Mouse (Mus musculus) MEL-GATA-1-ER (cell line): ENCODE data around the gene 2700081O15Rik.

Experiments used
- DNase-seq: peaks from one replicate; pipeline ENCODE4 v3.0.0-alpha.2; 2012; ENCODE audit warnings: low read depth; ENCODE audit errors: extremely low read depth

Gene 2700081O15Rik

DNA sequence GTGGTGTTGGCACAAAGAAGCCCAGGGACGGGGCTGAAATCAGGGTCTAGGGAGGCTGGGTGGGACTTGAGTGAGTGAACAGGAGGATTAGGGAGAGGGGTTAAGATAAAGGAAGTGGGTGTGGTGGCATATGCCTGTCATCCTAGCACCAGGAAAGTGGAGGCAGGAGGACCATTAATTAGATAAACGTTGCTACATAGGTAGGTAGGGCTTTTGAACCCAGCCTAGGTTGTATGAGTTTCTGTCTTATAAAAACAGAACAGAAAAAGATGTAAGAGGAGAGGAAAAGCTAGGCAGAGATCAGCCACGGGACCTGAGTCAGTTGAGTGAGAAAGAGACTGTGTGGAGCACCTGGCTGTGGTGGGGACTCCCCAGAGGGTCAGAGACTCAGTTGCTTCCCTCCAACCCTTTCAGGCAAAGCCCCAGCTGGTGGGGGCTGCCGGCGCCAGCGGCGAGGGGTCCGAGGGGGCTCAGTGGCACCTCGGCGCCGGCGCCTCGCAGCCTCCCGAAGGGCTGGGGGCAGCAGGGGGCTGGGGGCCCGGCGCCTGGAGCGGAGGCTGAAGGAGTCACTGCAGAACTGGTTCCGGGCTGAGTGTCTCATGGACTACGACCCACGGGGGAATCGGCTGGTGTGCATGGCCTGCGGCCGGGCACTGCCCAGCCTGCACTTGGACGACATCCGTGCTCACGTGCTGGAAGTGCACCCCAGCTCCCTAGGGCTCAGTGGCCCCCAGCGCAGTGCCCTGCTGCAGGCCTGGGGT, 3.6 kb downstream of the 2700081O15Rik start:
- no peak for DNase-seq

DNA sequence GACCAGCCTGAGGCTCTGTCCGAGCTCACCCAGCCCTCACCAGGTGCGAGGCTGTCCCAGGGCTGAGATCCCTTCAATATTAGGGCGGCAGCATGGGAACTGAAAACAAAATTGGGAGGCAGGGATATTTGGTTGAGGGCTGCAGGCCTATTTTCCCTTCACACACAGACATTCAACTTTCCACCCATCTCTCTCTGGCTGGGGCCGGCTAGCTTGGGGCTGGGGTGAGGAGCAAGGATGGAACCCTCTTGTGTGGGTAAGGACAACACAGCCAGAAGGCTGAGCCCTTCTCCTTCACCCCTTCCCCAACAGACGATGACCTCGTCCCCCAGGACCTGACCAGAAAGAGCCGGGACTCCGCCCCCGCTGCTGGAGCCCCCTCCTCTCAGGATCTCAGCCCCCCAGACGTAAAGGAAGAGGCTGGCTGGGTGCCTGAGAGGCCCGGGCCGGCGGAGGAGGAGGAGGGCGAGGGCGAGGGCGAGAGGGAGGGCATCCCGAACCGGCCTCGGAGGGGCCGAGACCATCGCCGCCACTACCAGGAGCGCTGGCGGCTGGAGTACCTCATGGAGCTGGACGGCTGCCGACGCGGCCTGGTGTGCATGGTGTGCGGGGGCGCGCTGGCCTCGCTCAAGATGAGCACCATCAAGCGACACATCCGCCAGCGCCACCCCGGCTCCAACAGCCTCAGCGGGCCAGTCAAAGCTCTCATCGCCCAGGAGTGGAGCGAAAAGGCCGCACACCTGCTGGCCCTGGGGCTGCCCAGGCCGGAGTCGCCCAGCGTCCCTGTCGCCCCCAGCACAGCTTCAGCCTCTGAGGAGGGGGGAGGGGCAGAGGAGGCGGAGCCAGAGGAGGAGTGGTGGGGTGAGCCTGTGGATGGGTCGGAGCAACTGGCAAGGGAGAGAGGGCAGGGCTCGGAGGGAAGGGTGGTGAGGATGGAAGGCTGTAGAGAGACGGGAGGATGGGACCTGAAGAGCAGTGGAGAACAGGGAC, 4.5 kb downstream of the 2700081O15Rik start:
- no peak for DNase-seq

DNA sequence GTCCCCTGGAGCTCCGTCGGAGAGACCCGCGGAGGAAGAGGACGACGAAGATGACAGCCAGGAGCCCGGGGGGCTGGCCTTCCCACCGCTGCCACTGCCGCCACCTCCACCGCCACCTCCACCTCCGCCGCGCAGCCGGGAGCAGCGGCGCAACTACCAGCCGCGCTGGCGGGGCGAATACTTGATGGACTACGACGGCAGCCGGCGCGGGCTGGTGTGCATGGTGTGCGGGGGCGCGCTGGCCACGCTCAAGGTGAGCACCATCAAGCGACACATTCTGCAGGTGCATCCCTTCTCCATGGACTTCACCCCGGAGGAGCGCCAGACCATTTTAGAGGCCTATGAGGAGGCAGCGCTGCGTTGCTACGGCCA, 5.2 kb downstream of the 2700081O15Rik start:
- no peak for DNase-seq

DNA sequence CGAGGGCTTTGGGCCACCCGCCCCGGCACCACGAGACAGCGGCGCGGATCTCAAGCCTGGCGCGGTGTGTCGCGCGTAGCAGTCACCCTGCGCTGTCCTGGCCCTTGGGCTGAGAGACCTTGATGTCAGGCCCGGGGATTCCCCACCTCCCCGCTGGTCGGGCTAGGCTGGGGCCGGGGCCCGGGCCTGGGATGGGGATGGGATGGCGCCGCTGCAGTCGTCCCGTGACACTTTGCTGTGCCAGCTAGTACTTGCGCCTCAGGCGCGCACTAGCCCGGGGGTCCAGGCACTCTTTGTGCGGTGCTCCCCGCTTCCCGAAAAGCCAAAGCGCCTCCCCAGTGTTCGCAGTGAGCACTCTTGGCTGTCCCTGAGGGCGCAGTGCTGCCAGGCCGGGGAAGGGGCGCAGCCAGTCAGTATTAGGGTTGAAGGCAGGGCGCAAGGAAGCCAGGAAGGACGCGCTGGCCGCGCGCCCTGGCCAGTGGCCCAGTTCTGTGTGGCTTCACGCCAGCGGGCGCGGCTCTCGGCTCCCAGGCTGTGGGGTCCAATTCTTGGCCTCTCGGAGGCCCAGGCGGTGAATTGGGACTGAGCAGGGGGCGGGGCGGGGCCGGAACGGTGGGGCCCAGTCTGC, 5.7 kb downstream of the 2700081O15Rik start:
- DNase-seq: no peak

DNA sequence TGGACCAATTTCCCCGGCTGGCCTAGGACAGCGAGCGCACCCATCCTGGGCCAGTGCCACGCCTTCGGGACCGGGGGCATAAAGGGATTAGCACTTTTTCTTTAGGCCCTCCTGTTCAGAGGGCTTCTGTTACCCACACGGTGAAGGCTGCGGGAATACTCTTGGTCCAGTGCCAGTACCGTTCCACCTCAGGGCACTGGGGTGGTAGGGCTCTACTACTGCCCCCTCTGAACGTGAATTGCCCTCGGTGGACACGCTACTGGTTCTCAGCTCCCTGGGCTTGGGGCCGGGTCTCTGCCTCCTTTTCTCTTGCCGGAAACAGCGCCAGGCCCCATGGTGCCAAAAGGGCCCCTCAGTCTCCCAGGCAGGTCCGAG, 6.2 kb downstream of the 2700081O15Rik start:
- no peak for DNase-seq

DNA sequence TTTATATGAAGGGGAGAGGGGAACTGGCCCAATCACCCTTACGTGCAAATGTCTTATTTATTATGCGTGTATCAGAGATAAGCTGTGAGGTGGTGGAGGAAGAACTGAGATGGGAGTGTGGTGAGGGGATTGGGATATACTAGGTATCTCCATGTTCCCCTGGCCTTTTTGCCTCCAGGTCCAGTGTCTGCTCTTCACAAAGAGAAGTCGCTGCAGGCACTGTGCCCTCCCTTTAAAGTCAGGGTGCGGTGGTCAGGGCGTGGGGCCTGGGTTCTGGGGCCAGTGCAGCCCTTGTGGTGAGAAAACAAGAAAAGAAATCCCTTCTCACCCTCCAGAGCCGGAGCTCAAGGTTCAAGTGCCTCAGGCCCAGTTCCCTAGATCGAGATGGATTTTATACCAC, 6.7 kb downstream of the 2700081O15Rik start:
- DNase-seq: no peak

DNA sequence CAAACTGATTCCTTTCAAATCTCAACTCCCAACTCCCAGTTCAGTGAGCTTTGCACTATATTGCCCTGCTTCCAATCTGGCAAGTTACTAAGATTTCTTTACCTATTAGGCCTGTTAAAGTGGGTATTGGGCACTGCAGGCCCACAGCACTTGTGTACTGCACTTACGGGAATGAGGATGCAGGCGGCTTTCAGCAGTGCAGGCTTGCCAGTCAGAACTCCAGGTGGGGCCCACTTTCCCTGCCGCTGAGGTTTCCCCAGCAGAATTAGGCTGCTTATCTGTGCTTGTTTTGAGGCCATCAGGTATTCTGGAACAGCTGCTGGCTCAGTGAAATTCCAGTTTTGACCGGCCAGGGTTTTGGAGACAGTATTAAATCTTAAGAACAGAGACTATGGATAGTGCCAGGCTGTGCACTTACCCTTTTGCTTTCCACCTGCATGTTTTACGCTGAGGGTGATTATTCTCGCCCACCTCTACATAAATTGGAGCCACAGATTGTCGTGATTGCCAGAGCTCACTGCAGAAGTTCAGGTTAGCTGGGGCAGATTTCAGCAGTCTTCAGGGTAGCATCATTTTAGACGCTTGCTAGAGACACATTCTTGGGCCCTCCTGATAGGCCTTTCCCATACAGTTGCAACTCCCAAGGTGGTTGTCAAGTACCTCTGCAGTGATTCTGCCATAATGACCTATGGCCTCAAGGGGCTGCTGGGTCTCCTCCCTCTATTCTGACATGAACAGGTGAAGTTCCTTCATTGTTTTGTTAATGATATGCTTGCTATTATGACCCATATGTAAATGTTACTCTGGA, 7.4 kb downstream of the 2700081O15Rik start:
- DNase-seq: no peak

DNA sequence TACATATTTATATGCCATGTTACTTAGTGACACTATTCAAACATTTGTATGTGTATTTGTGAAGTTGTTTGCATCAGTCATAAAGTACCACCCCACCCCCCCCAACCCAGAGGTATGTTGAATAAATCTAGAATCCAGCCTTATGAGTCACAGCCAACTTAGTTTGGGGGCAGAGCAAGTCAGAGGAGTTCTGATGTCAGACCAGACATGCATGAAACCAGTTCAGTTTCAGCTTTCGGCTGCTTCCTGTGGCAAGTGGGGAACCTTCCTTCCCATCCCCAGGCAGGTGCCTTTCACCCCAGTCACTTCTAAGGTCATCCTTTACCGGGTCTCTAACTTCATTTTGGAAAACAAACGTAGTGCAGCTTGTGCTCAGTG, 8.0 kb downstream of the 2700081O15Rik start:
- DNase-seq: no peak

DNA sequence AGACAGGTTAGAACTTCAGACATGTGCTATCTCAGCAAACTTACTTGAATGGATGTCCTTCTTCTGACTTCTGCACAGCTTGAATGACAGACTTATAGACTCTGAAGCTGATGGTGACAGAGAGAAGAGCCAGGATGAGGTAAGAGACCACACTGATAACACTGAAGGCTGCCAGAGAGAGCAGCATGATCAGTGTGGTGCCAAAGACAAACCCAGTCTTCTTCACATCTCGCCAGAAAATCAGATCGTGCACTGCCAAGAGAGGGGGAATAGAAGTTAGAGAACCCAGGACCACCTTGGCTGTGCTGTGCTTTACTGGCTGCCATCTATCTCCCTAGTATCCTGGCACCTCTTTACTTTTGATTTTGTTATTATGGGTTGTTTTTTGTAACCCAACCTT, 17.5 kb downstream of the 2700081O15Rik start:
- DNase-seq: no peak

DNA sequence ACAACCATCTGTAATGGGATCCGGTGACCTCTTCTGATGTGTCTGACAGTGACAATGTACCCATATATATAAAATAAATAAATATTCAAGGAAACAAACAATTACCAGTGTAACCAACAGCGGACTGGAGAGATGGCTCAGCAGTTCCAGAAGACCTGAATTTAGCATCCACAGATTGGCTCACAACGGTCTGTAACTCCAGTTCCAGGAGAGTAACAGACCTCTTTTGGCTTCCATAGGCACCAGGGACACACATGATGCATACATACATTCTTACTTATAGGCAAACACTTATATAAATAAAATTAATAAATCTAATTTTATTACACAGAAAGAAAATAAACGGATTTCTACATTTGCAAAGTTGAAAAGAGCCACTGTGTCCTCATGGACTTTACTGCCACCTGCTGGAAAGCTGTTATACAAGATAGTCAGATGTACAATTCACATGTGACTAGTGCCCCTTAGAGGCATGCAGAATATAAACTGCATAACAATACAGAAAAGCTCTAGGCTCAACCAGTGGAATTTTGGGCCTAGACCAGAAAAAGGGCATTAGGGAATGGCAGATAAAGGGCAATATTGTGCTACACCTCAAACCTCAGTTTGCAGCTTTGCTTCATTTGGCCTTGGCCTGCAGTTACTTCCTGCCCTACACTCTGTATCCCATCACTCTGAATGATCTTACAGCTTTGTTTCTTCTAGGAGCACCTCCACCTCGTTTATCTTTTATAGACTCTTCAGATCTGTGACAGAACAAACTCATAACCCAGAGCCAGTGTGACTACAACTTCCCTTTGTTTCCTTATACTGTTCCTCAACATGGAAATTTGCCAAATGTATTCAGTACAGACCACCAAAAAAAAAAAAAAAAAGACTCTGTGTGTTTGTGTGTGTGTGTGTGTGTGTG, 18.9 kb downstream of the 2700081O15Rik start:
- DNase-seq: no peak

DNA sequence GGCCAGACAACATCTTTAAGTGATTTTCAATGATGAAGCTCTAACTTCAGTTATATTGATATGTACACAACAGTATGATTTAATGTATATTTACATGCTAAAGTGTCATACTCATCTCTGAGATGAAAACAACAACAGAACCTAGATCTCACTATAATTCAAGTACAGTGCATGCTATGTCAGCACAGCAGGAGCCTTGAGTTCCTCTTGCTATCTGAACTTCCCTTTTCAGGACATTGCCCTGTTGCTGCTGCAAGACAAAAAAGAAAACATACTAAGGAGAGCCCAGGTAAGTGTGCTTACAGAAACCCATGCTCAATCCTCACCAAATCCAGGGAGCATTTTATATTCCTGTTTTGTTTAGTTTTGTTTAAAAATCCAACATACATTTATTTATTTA, 20.9 kb downstream of the 2700081O15Rik start:
- no peak for DNase-seq

DNA sequence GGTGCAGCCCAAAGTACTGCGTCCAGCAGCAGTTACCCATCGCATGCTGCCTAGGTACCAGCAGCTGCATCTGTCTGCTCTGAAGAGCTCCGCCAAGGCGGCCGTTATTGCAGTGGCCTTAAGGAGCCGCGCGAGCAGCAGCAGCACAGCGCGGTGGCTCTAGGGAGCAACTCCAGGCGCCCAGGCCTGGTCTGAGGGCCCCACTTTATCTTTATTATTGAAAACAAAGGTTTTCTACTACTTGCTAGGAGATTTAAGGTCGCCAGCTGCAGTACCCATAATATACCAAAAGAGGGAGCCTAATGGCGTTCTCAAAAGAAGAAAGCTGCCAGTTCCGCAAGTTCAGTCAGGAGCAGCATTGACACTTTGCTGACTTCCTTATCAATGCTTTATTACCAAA, 24.1 kb downstream of the 2700081O15Rik start:
- DNase-seq: no peak

DNA sequence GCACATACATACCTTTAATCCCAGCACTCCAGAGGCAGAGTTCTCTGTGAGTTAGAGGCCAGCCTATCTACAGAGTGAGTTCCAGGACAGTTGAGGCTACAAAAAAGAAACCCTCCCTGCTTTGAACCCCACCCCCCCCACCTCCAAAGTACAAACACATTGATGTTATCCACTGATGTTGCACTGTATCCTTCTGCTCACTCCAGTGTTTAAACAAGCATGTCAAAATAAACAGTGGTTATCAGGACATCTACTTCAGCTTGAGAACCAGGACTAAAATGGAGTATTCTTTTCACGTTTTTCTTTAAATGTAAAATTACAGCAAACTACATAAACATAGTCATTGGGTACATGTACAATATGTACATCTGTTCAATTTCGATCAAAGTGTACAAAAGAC, 27.7 kb downstream of the 2700081O15Rik start:
- DNase-seq: no peak

DNA sequence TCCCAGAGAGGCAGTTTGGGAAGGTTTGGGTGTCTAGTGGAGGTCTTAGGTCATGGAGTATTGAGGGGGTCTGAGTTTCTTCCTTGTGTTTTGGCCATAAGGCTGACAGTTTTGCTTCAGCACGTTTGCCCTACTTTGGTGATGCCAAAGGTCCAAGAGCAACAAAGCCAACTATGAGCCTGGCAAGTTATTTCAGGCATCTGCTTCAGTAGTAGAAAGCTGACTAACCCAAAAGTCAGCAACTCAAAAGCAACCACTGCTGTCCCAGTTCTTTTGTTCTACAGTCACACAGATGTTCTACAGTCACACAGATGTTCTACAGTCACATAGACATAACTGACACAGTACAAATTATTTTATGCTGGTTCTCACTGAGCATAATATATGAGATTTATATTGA, 28.2 kb downstream of the 2700081O15Rik start:
- DNase-seq: no peak

DNA sequence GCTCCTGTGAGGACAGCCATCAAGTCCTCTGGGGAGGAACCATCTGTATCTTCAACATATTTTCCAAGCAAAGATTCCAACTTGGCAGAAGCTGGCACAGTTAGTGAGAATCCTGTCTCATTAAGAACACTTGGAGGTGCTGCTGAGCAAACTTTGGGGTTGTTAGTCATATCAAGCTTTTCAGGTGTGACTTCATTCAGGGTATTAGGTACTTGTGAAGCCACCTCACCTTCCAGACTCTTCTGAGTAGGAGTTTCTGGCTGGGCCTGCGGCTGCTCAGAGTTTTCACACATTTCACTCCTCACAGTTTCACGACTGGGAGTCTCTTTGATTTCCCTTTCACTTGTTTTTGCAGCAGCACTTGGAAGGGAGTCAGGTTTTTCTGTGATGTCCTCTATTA, 39.4 kb downstream of the 2700081O15Rik start:
- DNase-seq: no peak

DNA sequence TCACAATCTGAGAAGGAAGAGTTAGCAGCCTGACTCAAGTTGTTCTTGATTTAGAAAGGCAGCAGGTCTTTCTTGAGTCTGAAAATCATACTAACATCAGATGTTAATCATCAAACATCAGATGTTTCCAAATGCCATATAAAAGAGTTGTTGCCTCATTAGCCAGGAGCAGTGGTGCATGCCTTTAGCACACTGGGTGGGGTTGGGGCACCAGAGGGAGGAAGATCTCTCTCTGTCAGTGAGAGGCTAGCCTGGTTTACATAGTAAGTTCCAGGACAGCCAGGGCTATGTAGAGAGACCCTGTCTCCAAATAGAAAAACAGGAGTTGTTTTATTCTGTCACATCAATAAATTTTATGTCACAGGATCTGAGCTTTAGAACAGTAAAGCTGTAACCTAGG, 41.5 kb downstream of the 2700081O15Rik start:
- DNase-seq: no peak

DNA sequence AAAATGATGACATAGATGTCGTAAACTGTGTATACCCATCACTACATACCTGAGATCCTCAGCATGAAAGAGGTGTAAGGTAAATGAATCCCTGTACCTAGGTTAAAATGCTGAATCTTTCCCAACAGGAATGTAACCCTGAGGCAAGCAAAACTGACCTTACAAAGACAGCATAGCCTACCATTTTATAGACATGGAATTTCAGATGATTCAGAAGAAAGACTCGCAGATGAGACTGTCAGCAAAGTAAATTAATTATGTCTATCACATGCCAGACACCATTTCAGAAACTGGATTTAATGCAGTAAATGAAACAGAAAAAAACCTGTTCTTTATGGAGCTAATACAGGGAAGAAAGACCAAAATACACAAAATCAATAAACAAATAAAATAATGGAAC, 41.9 kb downstream of the 2700081O15Rik start:
- no peak for DNase-seq

DNA sequence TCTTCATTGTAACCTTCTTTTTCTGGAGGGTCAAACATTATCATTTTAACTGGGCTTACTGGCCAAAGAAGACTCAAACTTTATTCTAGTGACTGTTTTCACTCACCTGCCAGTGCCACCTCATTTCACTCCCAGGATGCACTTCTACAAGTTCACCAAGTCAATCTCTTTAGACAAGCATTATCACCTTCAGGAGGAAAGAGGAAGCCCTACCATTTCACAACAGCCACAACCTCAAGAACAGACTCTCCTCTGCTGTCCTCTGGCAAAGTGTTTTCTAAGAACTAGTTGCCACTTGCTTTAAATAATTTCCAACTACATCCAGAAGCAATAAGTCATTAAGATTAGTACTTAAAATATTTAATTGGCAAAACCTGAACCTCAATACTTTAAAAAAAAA, 50.5 kb downstream of the 2700081O15Rik start:
- DNase-seq: no peak

DNA sequence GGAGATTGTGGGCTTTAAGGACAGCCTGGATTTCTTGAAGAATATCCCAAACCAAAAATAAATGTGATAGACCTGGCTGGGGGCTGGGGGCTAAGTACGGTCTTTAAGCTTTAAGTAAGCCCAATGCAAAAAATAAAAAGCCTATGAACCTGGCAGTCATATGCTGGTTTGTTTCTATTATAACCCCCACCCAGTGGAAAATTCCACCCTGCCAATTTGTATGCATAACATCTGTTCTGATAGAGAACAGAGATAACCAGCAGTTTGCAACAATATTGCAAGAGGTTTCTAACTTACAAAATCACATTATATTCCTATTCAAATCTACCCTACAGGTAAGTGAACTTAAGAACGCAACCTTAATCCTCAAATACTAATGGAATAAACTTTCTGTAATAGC, 53.2 kb downstream of the 2700081O15Rik start:
- DNase-seq: no peak
